Mouse (Mus musculus): ENCODE data around the gene Manbal.

GRCm38 (mm10) chr2:157434497-157434896 lies 67.1 kb downstream of the Manbal start:
- TF ChIP-seq POLR2A (IDR thresholded peaks at IDR 0.05; ENCODE audit: extremely low read depth, insufficient read depth, low read length) (no peak), CTCF (IDR thresholded peaks at IDR 0.05; ENCODE audit: low read depth, low read length) (no peak)

Measured in liver, adult 2 months (tissue).